Mouse (Mus musculus) bone marrow macrophage, adult 2 months (primary cell): ENCODE measurements around the gene Zfp64.

Experiments
- CTCF ChIP-seq: IDR thresholded peaks from 2 replicates; pipeline ENCODE4 v1.5.1; 2012; ENCODE audit warnings: low read depth, mild to moderate bottlenecking, low read length, moderate library complexity
- POLR2A ChIP-seq: IDR thresholded peaks from 2 replicates; pipeline ENCODE4 v1.6.1; 2012; ENCODE audit warnings: mild to moderate bottlenecking, low read depth, low read length, borderline replicate concordance

DNA sequence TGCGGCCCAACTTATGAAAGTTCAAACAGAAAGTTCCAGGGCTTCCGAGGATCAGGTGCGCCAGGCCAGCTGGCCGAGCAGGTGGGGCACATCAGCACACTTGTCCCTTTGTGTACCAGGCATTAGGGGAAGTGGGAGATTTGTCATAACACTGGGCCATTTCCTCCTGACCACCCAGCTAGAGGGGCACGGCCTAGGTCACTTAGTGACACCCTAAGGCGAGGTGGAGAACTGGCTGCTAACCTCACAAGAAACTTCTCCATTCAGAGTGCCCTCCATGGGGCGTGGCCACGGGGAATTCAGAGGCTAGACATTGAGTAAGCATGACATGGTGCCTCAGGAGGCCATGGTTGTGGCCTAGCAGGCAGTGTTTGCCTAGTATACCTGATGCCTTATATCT, 70.7 kb downstream of the Zfp64 start:
- no peak for TF ChIP-seq CTCF
- TF ChIP-seq POLR2A, result no peak
